Mouse (Mus musculus): ENCODE data around the gene Specc1.

Gene Specc1

DNA sequence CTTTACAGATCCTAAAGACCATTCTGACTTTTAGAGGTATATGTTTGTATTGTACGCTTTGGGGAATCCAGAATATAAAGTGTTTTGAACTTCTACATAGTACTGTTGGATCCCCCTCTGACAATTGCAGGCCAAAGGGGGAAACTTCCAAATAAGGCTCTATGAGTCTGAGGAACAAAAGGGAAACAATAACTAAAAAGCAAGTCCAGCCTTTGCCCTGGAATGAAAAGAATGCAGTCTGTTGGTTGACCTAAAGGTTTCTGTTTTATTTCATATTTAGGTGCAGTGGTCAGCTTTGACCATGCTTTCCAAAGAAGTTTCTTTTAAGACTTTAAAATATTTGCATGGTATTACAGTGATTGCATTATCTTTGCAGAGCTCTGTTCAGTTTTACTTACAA is 130.5 kb downstream of the Specc1 start:
- in situ Hi-C loops (cut with MboI, MseI), result no loop called here

DNA sequence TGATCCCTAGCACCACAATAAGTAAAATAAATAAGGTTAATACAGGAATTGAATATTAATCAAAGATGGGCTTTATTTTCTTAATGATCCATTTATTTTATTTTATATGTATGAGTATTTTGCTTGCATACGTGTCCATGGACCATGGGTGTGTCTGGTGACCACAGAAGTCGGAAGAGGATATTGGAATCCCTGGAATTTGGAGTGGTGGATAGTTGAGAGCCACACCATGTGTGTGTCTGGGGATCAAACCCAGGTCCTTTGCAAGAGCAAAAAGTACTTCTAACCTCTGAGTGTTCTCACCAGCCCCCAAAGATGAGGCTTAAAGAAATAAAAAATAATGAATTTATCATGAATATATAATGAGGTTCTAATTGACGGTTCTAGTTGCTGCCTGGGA is 132.1 kb downstream of the Specc1 start:
- in situ Hi-C loops (cut with MboI, MseI), result no loop called here

DNA sequence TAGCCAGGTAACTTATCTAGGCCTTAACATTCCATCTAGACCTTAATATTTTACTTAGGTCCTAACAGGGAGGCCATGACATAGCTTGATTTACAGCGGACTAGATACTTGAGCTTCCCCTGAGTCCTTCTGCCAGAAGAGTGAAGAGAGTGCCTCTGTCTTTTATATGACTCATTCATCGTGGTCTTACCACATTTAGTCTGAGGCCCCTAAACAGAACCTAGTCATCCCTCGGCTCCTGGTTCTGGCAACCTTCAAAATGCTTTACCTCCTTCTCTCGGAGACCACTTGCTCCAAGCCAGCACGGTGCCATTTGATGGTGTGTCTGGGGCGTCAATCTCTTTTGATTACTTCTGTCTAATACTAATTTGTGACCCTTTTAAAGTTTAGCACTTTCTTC is 133.8 kb downstream of the Specc1 start:
- in situ Hi-C loops (cut with MboI, MseI), result no loop called here

DNA sequence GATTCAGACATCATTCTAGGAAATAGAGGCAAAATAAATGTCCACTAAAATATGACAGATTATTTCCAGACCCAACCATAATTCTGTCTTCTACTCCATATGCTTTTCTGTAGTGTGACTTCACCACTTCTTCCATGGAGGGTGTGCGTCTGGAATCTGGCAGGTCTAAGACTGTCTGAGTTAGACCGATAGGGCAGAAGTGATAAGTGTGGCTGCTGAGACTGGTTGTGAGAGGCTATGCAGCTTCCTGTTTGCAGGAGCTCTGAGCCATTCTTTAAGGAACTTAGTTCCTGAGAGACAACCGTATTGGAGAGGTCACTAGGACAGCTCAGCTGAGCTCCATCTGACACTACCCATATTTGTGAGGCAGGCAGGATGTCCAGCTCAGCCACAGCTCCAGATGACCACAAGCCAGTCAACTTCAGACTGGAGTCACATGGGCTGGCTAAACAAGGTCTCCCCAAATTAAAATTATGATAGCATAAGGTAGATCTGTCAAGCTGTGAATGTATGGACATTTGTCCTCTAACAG is 146.9 kb downstream of the Specc1 start:
- in situ Hi-C loops (cut with MboI, MseI), result no loop called here

DNA sequence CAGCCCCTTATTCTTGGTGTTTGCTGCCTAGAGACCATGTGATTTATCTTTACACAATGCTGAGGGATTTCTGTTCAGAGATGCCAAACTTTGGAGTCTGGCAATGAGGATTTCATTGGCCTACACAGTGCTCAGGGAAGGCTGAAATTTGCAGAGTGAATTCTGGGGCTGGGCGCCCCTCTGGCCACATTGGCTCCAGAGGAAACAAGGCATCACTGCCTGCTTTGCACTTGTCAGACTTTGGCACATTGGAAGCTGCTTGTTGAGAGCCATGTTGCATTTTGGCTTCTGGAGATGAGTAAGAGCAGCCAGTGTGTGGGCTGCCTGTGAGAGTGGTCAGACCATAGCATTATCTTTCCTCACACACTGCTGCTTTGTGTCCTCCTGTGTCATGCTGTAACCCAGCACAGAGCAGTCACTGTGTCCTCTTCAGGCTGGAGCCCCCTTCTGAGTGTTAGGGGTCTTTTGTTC is 149.9 kb downstream of the Specc1 start:
- in situ Hi-C loops (cut with MboI, MseI), result no loop called here

DNA sequence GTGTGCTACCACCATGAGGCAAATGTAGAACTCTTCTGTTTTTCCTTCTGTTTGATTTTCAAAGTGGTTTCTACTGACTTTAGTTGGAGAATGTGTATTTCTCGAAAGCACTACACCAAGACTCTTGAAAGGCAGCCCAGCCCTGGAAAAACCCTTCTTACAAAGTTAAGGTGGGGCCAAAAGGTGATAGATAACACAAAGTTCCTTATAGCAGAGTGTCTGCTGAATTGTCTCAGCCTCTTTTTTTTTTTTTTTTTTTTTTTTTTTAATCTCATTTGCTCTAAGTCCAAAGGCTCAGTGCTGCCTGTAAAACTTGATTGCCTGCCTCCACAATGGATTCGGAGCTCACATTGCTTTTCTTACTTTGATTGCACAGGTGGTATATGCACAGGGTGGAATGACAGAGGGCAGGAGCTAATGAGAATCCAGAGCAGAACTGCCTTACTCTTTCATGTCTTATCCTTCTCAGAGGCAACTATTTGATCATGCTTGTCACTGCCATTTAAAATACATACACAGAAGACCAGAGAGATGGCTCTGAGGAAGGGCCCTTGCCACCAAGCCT is 150.8 kb downstream of the Specc1 start:
- in situ Hi-C loops (cut with MboI, MseI), result no loop called here

DNA sequence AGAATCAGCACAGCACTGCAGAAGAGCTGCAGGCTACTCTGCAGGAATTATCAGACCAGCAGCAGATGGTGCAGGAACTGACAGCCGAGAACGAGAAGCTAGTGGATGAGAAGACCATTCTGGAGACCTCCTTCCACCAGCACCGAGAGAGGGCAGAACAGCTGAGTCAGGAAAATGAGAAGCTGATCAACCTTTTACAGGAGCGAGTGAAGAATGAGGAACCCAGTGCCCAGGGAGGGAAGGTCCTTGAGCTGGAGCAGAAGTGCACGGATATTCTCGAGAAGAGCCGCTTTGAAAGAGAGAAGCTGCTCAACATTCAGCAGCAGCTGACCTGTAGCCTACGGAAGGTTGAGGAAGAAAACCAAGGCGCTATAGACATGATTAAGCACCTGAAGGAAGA is 162.0 kb downstream of the Specc1 start:
- in situ Hi-C loops (cut with MboI, MseI), result no loop called here

DNA sequence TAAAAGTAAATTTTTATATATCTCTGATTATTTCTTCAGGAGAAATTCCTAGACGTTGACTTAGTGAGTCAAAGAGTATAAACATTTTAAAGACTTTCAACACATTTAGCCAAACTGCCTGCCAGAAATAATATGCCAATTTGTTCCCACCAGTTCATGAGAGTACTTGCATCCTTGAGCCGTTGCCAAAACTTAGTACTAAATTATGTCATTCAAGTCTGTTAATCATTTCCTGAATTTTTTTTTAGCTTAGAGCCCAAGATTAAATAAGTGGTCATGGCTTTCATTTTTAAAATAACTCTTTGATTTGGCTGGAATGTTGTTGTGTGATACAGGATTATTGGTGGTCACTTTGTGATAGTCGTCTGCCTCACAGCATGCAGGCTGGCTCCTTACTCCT is 163.3 kb downstream of the Specc1 start:
- in situ Hi-C loops (cut with MboI, MseI), result no loop called here

DNA sequence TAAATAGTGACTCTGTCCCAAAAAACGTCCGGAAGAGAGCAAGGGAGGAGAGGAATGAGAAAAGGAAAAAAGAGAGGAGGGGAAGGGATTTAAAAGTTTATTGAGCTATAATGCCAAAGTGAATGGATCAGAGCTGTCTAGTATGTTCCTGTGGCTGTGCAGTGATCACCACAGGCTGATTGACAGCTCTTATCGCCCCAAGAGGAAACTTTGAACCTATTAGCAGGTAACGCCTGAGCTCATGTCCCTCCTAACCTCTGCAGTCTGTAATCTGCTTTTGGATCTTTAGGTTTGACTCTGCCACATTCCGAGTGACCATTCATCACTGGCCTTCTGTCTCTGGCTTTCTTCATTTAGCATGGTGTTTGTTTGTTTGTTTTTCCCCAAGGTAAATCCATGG is 164.8 kb downstream of the Specc1 start:
- in situ Hi-C loops (cut with MboI, MseI), result no loop called here

DNA sequence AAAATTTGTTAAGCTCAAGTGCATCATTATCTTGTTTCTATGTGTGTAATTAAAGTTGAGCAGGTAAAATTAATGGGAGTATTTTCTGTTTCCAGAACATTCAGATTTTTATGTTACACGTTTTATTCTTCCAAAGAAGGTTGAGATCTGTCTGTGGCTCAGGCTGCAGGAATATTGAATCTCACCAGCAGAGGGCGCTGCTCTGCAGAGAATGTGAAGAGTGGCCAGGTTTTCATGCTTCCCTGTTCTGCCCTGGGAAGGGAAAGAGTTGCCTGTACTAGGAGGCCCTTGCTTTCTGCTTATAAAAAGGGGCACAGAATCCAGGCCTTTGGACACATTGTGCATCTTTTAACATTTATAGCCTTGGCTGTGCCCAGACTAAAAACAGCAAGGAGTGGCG is 171.1 kb downstream of the Specc1 start:
- in situ Hi-C loops (cut with MboI, MseI), result loop anchor here (5.0 kb wide), 2 partner anchors 80 to 150 kb away; no protein-coding TSS in a partner anchor

DNA sequence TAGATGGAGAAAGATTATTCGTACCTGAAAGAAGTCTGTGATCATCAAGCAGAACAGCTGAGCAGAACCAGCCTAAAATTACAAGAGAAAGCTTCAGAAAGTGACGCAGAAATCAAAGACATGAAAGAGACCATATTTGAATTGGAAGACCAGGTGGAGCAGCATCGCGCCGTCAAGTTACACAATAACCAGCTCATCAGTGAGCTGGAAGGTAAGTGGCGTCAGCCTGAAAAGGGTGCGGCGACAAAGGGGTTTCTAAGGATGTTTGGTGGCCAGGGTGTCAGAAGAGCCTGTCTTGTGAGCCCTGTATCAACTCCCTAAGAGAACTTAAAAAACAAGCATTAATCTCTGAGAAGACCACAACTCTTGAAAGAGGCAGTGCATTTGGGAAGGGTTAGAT is 171.6 kb downstream of the Specc1 start:
- in situ Hi-C loops (cut with MboI, MseI), result loop anchor here (5.0 kb wide), 2 partner anchors 81 to 149 kb away; no protein-coding TSS in a partner anchor

DNA sequence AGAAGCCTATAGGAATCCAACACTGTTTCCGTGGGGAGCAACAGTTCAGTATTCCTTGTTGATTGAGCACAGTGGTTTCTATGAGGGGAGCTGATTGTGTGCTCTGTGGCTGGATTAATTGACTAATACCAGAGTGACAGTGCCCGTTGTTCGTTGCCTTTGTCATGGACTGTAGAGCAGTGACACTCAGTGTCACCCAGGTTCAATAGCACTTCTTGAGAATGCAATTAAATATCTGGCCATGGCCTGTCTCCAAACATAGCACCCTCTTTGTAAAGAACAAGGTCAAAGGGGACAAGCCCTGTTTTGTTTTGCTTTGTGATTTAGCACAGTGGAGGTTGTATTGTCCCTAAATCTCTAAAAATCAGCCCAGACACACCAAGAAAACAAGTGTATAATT is 173.6 kb downstream of the Specc1 start:
- in situ Hi-C loops (cut with MboI, MseI), result no loop called here

DNA sequence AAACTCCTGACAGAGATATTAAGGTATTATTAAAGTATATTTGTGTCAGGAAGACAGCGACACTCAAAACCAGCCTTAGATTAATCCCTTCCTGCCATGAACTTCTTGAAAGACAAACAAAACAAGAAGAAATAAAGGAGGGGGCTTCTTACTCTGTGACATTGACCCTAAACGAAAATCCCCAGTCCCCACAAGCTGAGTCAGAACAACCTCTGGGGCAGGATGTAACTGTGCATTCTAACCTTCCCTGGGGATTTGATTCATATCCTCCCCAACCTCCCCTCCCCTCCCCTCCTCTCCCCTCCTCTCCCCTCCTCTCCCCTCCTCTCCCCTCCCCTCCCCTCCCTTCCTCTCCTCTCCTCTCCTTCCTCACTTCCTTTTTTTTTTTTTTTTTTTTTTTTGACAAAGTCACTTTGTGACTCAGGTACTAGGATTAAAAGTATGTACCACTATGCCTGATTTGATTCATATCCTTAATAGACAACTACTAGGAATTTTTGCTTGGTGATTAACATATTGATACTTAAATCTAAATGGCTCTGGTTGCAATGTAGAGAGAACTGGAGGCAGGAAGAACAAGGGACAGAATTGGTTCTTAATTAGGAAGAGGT is 174.2 kb downstream of the Specc1 start:
- in situ Hi-C loops (cut with MboI, MseI), result no loop called here

DNA sequence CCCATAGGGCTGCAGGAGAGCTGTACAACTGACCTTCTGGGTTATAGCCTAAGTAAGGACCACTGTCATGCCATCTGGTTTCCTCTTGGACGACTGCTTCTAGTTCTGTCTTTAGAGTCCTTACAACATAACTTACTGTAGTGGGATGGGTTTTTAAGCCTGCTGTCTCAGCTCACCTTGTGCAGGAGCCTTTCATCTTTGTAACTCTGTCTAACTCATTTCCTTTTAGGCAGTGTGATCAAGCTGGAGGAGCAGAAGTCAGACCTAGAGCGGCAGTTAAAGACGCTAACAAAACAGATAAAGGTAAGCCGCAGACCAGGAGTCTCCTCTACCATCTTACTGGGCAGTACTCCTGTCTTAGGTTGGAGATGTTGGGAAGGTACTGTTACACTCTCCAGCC is 175.0 kb downstream of the Specc1 start:
- in situ Hi-C loops (cut with MboI, MseI), result no loop called here

DNA sequence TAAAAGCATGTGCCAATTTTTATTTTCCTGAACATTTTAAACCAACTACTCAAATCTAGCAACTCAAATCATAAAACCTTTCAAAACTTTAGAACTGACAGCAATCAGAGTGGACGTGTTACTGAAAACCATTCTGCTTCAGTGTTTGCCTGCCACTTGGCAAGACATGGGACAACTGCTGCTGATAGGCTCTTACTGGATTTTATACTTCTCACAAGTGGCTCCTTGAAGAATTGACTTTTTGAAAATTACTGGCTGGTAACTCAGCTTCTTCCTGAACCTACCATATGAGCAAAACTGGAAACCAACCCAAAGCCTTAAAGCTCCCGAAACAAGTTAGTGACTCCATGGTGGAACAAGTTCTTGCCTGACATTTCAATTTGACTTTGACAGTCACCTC is 177.6 kb downstream of the Specc1 start:
- in situ Hi-C loops (cut with MboI, MseI), result no loop called here

DNA sequence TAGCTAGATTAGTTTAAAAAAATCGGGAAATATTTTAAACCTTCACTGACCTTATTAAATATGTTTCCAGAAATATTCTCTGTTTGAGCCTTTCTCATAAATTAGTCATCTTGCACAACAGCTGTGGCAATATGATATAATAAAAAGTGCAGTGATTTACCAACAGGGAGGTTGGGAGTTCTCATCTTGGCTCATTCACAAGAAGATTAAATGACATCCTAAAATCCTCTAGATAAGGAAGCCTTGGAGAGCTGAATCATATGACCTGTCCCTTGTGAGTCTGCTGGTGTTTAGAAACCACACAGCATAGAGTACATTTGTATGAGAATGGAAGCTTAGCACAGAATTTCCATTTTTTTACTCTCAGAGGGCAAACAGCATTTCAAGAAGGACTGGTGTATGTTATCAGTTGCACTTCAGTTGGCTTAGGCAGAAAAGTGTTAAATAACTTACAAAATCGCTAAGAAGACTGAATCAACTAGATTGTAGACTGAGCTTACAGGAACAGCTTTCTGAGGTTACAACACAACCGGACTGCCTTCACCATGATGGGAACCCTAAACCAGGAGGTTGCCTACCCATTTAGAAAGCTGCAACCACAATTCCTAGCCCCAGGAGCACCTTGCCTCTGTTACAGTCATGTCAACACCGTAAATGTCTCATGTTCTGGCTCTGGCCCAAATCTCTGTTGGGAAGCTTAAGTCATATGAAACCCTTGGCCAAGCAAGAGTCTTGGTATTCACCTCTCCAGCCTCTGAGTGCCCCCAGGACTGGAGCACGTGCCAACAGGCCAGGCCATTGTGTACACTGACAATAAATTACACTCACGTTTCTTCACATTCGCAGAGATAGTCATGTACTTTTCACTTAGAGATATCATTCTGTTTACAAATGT is 188.9 kb downstream of the Specc1 start:
- in situ Hi-C loops (cut with MboI, MseI), result no loop called here

DNA sequence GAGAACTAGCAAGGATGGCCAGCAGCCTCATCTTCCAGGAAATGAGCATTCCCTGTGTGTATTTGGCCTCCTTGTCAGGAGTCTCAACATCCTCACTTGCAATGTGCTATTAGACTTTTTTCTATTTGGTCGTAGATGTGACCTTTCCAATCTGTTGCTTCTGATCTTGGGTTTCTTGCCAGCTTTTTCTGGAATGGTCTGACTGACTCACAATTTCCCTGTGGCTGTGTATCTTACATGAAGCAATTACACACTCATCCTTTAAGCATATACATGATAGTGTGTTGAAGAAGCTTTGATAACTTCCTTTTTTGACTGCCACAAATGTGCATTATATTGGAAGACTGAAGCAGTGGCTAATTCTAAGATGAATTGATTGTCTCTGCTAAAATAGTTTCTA is 190.1 kb downstream of the Specc1 start:
- in situ Hi-C loops (cut with MboI, MseI), result no loop called here

DNA sequence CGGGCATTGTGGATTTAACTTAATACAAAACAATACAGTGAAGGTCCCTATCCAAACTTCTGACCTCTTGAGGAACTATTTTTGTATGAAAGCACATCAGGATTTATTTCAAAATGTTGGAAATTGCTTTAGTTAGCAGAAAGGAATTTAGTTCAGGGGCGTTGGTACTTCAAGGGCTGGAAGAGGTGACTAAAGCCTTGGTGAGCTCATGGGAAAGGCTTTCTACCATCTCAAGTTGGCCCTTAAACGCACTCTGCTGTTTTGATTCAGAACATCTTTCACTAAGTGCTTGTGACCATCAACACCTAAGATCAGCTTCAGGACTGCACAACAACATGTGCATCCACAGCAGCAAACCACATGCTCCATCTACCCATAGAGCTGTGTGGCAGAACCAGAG is 191.5 kb downstream of the Specc1 start:
- in situ Hi-C loops (cut with MboI, MseI), result no loop called here

DNA sequence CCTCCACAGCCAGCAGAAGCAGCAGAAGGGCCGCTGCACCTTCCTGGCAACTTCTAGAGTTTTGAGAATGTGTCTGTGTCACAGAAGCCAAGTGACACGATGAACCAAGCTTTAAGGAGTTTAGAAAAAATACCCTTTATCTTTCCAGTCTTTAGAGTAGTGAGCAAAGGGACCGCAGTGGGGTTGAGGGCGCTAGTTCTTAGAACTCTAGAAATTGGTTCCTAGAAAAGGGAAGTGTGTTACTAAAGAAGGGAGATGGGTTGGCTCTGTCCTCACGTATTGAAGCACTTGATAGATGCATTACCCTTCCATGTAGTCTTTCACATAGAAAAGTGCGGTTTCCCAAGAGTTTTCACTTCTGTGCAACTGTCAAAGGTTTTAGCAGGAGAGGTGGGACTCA is 191.9 kb downstream of the Specc1 start:
- in situ Hi-C loops (cut with MboI, MseI), result no loop called here

DNA sequence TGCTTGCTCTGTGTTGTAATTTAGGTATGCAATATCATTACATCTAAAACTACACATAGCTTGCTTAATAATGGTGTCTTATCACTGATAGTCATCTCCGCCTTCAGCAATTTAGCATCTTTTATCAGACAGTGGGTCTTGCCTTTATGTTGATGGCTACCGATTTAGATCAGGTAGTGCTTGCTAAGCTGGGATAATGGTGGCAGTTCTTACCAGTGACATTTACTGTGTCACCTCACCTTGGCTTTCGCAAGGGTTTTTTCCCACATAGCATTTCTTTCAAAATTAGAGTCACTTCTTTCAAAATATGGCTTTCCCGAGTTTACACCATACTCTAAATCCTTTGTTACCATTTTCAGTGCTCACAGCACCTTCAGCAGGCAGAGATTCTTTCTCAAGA is 196.5 kb downstream of the Specc1 start:
- in situ Hi-C loops (cut with MboI, MseI), result no loop called here

DNA sequence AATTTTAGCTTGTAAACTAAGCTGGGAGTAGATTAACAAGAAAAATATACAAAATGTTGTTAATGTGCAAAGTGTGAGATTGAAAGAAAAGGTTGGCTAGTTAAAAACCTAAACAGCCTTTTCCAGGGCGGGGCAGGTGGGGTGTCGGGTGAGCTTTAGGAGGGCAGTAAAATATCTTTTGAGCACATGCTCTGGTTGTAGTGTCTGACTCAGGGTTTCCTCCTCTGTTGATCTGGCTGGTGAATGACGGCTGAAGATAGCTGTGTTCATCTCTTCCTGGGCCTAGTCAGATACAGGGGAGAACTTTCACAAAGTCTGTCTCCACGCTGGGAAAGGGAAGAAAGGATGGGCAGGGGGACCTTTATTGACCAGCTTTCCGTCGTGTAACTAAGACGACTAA is 203.2 kb downstream of the Specc1 start:
- in situ Hi-C loops (cut with MboI, MseI), result no loop called here

DNA sequence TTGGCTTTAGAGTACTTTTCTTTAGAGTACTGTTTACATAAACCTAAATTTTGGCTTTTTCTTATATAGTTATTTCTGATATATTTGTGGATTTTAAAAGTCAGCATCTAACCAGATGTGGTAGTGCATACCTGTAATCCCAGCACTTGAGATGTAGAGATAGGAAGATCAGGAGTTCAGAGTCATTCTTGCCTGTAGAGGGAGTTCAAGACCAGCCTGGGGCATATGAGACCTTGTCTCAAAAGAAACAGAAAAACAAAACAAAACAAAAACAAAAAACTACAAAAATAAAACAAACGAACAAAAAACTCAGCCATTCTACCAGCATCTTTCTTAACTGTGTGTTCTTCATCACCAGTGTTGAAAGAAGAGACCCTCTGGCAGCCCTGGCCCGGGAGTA is 204.9 kb downstream of the Specc1 start:
- in situ Hi-C loops (cut with MboI, MseI), result no loop called here

DNA sequence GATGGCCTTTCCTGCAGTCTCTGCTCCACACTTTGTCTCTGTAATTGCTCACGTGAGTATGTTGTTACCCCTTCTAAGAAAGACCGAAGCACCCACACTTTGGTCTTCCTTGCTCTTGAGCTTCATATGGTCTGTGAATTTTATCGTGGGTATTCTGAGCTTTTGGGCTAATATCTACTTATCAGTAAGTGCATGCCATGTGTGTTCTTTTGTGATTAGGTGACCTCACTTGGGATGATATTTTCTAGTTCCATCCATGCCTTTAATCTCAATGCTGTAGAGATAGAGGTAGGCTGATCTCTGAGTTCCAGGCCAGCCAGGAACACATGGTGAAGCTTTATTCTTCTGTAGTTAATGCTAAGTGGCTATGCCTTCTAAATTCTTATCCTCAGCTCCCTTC is 207.8 kb downstream of the Specc1 start:
- in situ Hi-C loops (cut with MboI, MseI), result no loop called here
